Mouse (Mus musculus) forebrain, embryonic 11.5 days (tissue): ENCODE data around the gene Mfap1b. TPM values are rescaled to one million over a fixed set of nuclear protein-coding genes. Genes with fewer than 3 reads are reported as not detected.

Experiments used
- ATAC-seq: fragments of 200-750 bp; cut with Nextera tagmentation; replicated peaks from 2 replicates; pipeline ENCODE4 v1.8.0; 2017; ENCODE audit warnings: moderate TSS enrichment; ENCODE audit not compliant: low FRiP score
- DNase-seq: peaks from one replicate; pipeline ENCODE4 v3.0.0-alpha.2; 2017; ENCODE audit warnings: low spot score
- H3K27ac ChIP-seq: fragments of 300-500 bp; sonication (generic); 2 replicates; pipeline ENCODE4 v1.5.1; 2014; ENCODE audit warnings: low read depth, low read length
- H3K27me3 ChIP-seq: fragments of 300-500 bp; sonication (generic); 2 replicates; pipeline ENCODE4 v1.6.1; 2014; ENCODE audit warnings: mild to moderate bottlenecking, low read length, mixed read lengths; ENCODE audit not compliant: control insufficient read depth, insufficient read depth
- H3K36me3 ChIP-seq: fragments of 300-500 bp; sonication (generic); 2 replicates; pipeline ENCODE4 v1.6.1; 2014; ENCODE audit warnings: mild to moderate bottlenecking, low read length, moderate library complexity, mixed read lengths; ENCODE audit not compliant: control insufficient read depth, insufficient read depth
- H3K4me1 ChIP-seq: fragments of 300-500 bp; sonication (generic); replicated peaks from 2 replicates; pipeline ENCODE4 v1.6.1; 2014; ENCODE audit warnings: low read length, mixed read lengths; ENCODE audit not compliant: control insufficient read depth, insufficient read depth
- H3K4me2 ChIP-seq: fragments of 300-500 bp; sonication (generic); 2 replicates; pipeline ENCODE4 v1.6.1; 2014; ENCODE audit warnings: low read depth, mild to moderate bottlenecking, low read length, moderate library complexity, mixed read lengths; ENCODE audit not compliant: severe bottlenecking
- H3K4me3 ChIP-seq: fragments of 300-500 bp; sonication (generic); 2 replicates; pipeline ENCODE4 v1.5.1; 2014; ENCODE audit warnings: low read depth, low read length
- H3K9ac ChIP-seq: fragments of 300-500 bp; sonication (generic); 2 replicates; pipeline ENCODE4 v1.6.1; 2014; ENCODE audit warnings: low read length
- H3K9me3 ChIP-seq: fragments of 300-500 bp; sonication (generic); 2 replicates; pipeline ENCODE4 v1.6.1; 2016; ENCODE audit warnings: low read length, mixed read lengths; ENCODE audit not compliant: control insufficient read depth
- WGBS: fragments of 180-500 bp; shearing (Covaris S2); extraction: QIAGEN DNeasy Blood & Tissue Kit; methylation state at CpG from one replicate; pipeline ENCODE4 v1.1.7; 2014; 5-methylcytosine and 5-hydroxymethylcytosine counted together
- polyA plus RNA-seq: library from polyadenylated mRNA; unstranded; fragments of >200 nt; fragmentation: Nextera tagmentation; extraction: Ambion mirVana; gene quantifications from 2 replicates; pipeline ENCODE4 v1.2.1, GENCODE M21; 2014

Gene Mfap1b
- polyA plus RNA-seq, 1 experiment from 2014 or later: 64.1 TPM

DNA sequence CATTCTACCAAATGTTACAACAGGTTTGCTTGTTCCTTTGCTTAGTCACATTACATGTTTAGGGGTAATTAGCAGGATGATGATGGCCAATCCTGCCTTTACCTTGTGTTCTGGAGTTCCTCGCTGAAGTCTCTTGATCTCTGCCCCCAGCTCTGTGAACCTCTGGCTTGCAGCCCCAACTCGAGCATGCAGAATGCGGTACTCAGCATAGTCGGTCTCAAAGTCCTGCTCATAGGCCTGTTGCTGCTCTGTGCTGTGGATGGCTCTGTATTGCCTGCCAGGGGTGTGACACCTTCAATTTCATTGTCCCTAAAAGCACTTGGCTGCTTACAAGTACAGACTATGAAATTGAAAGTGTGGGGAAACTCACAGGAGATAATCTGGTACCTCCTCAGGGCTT, 34.1 kb downstream of the Mfap1b start:
- H3K9me3 ChIP-seq: no peaks in the 10 kb centered on the region
- DNase-seq: no peak
- no peak overlapping the region for H3K4me3 ChIP-seq
- no peak overlapping the region for H3K4me2 ChIP-seq
- H3K4me1 ChIP-seq: peaks cover 15% of the 10 kb centered on the region
- ATAC-seq: no peak
- H3K36me3 ChIP-seq: peaks cover 10% of the 10 kb centered on the region
- H3K27ac ChIP-seq: no peak overlapping the region
- no peak overlapping the region for H3K9ac ChIP-seq
- 86% methylated on average over 4 of the region's 4 CpGs for WGBS
- peaks cover 9% of the 10 kb centered on the region for H3K27me3 ChIP-seq

DNA sequence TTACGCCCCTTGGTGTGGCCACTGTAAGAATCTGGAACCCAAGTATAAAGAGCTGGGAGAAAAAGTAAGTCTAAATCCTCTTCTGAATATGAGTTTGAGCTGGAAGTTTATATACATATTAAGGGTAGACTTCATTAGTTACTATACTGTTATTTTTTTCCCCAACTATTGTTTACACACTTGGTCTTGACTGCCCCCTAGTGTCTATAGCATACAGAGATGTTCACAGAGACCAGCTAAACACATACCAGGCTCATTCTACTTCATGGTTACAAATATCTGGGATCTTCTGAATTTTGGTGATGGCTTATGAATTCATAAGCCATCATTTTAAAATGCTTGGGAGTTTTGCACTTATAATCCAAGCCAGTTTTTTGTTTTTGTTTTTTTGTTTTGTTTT, 39.0 kb downstream of the Mfap1b start:
- ATAC-seq (no peak), DNase-seq (no peak)
- Histone ChIP-seq H3K9ac (no peak overlapping the region), H3K27ac (no peak overlapping the region), H3K9me3 (no peaks in the 10 kb centered on the region), H3K4me2 (no peak overlapping the region), H3K4me1 (no peaks in the 10 kb centered on the region), H3K27me3 (no peaks in the 10 kb centered on the region), H3K4me3 (no peak overlapping the region), H3K36me3 (peaks cover 31% of the 10 kb centered on the region)
- 100% methylated on average over 1 of the region's 1 CpGs for WGBS

DNA sequence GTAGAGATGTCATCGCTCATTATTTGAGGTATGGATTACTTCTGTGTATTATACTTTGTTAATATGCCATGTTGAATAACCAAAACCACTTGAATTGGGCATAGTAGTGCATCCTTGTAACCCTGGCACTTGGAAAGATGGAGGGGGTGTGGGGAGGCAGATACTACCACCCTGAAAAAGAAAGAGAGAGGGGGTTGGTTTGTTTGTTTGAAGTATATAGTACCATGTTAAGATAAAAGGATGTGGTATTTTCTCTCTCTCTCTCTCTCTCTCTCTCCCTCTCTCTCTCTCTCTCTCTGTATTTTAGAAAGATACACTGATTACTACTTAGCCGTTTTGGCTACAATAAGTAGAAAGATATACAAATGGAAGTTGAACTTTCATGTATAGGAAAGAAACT, 48.0 kb downstream of the Mfap1b start:
- H3K4me1 ChIP-seq: no peaks in the 10 kb centered on the region
- no peak overlapping the region for H3K27ac ChIP-seq
- H3K9me3 ChIP-seq: no peaks in the 10 kb centered on the region
- no peak overlapping the region for H3K9ac ChIP-seq
- no peak overlapping the region for H3K4me2 ChIP-seq
- ATAC-seq: no peak
- H3K27me3 ChIP-seq: no peaks in the 10 kb centered on the region
- peaks cover 16% of the 10 kb centered on the region; the same call in 1 of the 2 replicates for H3K36me3 ChIP-seq
- no peak for DNase-seq
- 94% methylated on average over 2 of the region's 2 CpGs for WGBS
- no peak overlapping the region for H3K4me3 ChIP-seq

DNA sequence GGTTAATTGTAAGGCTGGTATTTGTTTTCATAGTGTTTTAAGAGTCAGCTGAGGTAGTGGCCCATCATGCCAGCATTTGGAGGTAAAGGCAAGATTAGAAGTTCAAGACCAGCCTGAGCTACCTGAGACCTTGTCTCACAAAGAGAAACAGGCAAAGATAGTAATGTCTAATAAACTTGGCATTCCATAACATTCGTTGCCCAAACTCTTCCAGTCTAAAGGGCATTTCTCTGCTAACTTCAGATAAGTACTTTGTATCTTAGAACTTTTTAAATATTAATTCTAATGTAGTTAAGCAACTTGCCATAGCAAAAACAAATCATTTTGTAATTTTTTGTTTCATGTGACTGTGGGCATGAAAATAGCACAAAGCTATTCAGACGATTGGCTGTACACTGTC, 50.7 kb downstream of the Mfap1b start:
- WGBS: 95% methylated on average over 2 of the region's 2 CpGs
- ATAC-seq (no peak), DNase-seq (no peak)
- Histone ChIP-seq H3K4me1 (no peaks in the 10 kb centered on the region), H3K9ac (no peak overlapping the region), H3K4me3 (no peak overlapping the region), H3K4me2 (no peak overlapping the region), H3K36me3 (peaks cover 14% of the 10 kb centered on the region; the same call in 1 of the 2 replicates), H3K9me3 (no peaks in the 10 kb centered on the region), H3K27ac (no peak overlapping the region), H3K27me3 (no peaks in the 10 kb centered on the region)

DNA sequence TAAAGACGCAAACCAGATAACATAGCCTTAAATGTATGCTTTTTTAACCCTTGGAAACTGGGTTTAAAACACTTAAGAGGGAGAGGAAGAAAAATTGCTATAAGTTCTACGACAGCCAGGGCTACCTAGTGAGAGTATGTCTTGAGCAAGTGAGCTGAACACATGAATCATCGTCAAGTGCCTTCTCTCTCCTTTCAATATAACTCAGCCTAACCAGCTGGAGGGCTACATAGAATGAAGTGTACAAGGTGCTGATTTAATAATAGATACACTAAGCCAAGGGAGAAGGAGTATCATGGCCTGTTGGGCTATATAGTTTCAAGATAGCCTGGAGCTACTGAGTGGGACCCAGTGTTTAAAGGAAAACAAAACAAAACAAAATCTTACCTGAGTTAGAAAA, 55.4 kb downstream of the Mfap1b start:
- Histone ChIP-seq H3K36me3 (peaks cover 6% of the 10 kb centered on the region; the same call in 1 of the 2 replicates), H3K4me3 (no peak overlapping the region), H3K4me1 (0 out of 2 replicates have a peak, but pooled peaks cover 2% of the 10 kb centered on the region), H3K9me3 (no peaks in the 10 kb centered on the region), H3K27ac (no peak overlapping the region), H3K27me3 (no peaks in the 10 kb centered on the region), H3K9ac (no peak overlapping the region), H3K4me2 (no peak overlapping the region)
- ATAC-seq: no peak
- DNase-seq: no peak
- WGBS: 91% methylated on average over 3 of the region's 3 CpGs

DNA sequence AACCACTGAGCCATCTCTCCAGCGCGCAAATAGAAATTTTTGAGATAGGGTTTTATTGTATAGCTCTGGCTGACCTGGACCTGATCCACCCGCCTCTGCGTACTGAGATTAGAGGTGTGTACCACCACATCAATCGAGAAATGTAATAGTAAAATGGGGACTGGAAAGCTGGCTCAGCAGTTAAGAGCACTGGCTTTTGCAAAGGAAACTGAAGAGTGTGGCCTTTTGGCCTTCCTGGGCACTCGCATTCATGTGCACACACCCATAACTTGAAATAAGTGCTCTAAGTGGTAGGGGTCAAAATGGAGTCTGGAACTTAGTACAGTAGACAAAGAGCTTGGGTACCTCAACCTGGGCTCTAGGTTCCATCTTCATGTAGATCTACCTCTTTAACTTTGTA, 57.5 kb downstream of the Mfap1b start:
- ATAC-seq (no peak), DNase-seq (no peak)
- no peaks in the 10 kb centered on the region for H3K27me3 ChIP-seq
- 93% methylated on average over 6 of the region's 6 CpGs for WGBS
- H3K4me2 ChIP-seq: no peak overlapping the region
- no peak overlapping the region for H3K4me3 ChIP-seq
- peaks cover 3% of the 10 kb centered on the region; the same call in 1 of the 2 replicates for H3K36me3 ChIP-seq
- no peaks in the 10 kb centered on the region for H3K9me3 ChIP-seq
- no peak overlapping the region for H3K27ac ChIP-seq
- no peak overlapping the region for H3K9ac ChIP-seq
- 0 out of 2 replicates have a peak, but pooled peaks cover 2% of the 10 kb centered on the region for H3K4me1 ChIP-seq

DNA sequence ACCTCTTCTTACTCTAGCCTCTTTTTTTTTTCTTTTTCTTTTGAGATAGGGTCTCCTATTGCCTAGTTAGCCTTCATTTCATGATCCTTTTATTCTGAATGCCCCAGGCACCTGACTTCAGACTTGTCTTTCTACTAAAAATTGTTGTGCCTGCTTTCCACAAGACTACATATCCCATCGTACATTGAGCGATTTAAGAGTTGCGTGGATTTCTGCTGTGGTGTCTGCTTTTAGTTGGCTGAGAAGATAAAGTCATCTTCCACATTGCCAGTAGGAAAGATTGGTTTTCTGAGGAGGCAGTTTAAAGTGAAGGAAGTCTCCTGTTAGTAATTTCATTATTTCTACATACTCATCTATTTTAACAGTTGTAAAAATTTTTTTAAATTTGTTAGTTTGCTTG, 58.3 kb downstream of the Mfap1b start:
- WGBS: 90% methylated on average over 3 of the region's 3 CpGs
- Histone ChIP-seq H3K27me3 (no peaks in the 10 kb centered on the region), H3K4me2 (peak overlapping the region; percentile 66; the same call in 1 of the 2 replicates), H3K27ac (no peak overlapping the region), H3K4me1 (0 out of 2 replicates have a peak, but pooled peaks cover 2% of the 10 kb centered on the region), H3K9ac (no peak overlapping the region), H3K9me3 (no peaks in the 10 kb centered on the region), H3K36me3 (peaks cover 3% of the 10 kb centered on the region; the same call in 1 of the 2 replicates), H3K4me3 (peak overlapping the region; percentile 93)
- ATAC-seq (no peak), DNase-seq (no peak)

DNA sequence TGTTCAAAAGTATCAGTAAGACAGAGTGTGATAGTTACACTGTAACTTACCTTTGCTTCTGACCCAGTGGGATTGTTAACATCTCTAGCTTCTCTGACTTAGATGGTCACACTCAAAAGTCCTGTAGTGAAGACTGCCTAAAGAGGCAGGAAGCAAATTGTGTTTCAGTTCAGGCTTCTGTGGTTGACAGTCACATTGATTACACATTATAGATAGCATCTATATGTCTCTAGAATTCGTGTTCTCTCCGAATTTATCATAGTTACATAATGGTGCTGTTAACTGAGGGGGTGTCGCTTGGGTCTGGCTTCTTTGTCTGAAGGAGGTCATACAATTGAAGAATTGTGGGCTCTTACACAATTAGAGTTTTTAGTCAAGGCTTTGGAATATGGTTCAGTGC, 58.8 kb downstream of the Mfap1b start:
- 74% methylated on average over 3 of the region's 3 CpGs for WGBS
- Histone ChIP-seq H3K27me3 (no peaks in the 10 kb centered on the region), H3K4me2 (peak overlapping the region; percentile 66), H3K4me1 (0 out of 2 replicates have a peak, but pooled peaks cover 2% of the 10 kb centered on the region), H3K36me3 (peaks cover 3% of the 10 kb centered on the region; the same call in 1 of the 2 replicates), H3K9me3 (no peaks in the 10 kb centered on the region), H3K4me3 (peak overlapping the region; percentile 93), H3K9ac (peak overlapping the region; percentile 47), H3K27ac (no peak overlapping the region)
- no peak for ATAC-seq
- no peak for DNase-seq

DNA sequence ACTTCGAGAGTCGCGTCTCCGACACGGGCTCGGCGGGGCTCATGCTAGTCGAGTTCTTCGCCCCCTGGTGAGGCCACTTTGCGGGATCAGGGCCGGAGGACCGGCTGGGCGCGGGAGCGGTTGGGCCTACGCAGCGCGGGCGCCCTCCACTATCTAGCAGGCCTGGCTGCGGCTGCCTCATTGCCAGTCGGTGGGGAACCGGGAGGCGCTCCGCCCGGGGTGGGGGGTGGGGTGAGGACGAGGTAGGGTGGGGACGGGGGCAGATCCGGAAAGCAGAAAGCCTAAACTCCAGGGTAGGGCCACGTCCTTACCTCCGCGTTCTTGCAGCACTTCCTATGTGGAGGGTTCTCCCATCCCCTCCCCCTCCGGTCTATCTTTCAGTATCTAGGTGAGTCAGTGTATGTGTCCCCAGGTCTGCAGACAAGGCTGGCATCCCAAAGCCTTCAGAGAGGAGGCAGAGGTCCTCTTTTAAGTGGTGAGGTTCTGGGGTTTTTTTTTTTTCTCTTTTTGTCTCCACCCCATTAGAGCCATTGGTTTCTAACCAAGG, 59.7 kb downstream of the Mfap1b start:
- Histone ChIP-seq H3K4me3 (peak overlapping the region; percentile 93), H3K4me1 (0 out of 2 replicates have a peak, but pooled peaks cover 2% of the 10 kb centered on the region), H3K9ac (peak overlapping the region; percentile 99), H3K9me3 (no peaks in the 10 kb centered on the region), H3K36me3 (peaks cover 3% of the 10 kb centered on the region; the same call in 1 of the 2 replicates), H3K27ac (peak overlapping the region; percentile 92), H3K4me2 (peak overlapping the region; percentile 66), H3K27me3 (no peaks in the 10 kb centered on the region)
- no peak for DNase-seq
- under 1% methylated on average over 32 of the region's 32 CpGs for WGBS
- peak; percentile 52 for ATAC-seq
